ENCODE assay signal across 10 mouse cellular contexts in the genomic region with DNA sequence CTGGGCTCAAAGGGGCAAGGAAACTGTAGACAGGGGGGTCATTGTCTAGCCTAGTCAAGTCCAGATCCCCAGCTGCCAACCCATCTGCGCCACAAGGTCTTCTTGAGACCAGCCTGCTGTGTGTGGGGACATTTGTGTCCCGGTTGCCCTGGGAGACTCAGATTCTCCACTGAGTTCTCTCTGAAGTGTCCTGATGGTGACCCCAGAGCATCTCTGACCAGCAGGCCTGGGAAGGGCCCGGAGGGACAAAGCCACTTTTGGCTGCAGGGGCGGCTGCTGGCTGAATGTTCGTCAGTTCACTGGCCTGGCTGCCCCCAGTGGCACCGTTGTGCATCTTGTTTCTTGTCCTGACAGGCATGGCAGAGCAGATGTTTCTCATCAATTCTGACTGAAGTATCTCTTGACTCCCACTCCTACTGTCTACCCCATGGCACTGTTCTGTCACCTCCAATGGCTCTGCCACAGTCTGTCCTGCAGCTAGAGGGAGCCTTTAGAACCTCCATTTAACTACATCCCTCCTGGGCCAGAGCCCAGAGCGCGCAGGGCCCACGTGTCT. TPM values are rescaled to one million over a fixed set of nuclear protein-coding genes. Genes with fewer than 3 reads are reported as not detected.
DNase-seq lines count a peak whose midpoint lies in the region; ATAC-seq and TF ChIP-seq lines count a peak whose summit lies in the region.
"Had no signal": no experiment of that assay in that cellular context is flagged by ENCODE, and none has a peak within 500 bp of the region (broad histone marks: within the 10 kb centered on the region; RNA-seq: fewer than 3 reads in every experiment).

No protein-coding gene starts in this region.

- peak; percentile 35 for TF ChIP-seq CTCF in forebrain, postnatal 0 days (IDR thresholded peaks at IDR 0.05; ENCODE audit: low read depth)
- peak; percentile 41 for TF ChIP-seq CTCF in left cerebral cortex, adult 2 months (IDR thresholded peaks at IDR 0.05)

- H3K36me3 ChIP-seq in forebrain, postnatal 0 days (ENCODE audit: insufficient read depth) = no peaks in the 10 kb centered on the region
- no peaks in the 10 kb centered on the region for H3K36me3 ChIP-seq in forebrain, embryonic 15.5 days
- no peaks in the 10 kb centered on the region for H3K36me3 ChIP-seq in intestine, embryonic 15.5 days
- H3K36me3 ChIP-seq: liver, embryonic 15.5 days had no signal

- intact Hi-C loops in left cerebral cortex, adult 2 months (cut with DNase I) = no loop called here
- intact Hi-C loops in left cerebral cortex, postnatal 36 days (cut with DNase I) = no loop called here

- H3K9me3 ChIP-seq in forebrain, postnatal 0 days (ENCODE audit: low read length) = no peaks in the 10 kb centered on the region
- H3K9me3 ChIP-seq in forebrain, embryonic 15.5 days = no peaks in the 10 kb centered on the region
- no peaks in the 10 kb centered on the region for H3K9me3 ChIP-seq in intestine, embryonic 15.5 days
- H3K9me3 ChIP-seq: liver, embryonic 15.5 days had no signal

- DNase-seq in forebrain, postnatal 0 days = no peak
- no peak for DNase-seq in left cerebral cortex, adult 2 months (ENCODE audit: extremely low spot score in 1 of 2, low spot score in 2 of 2)
- DNase-seq in left cerebral cortex, postnatal 36 days (ENCODE audit: low spot score in 2 of 2) = no peak
- peak; percentile 56 for DNase-seq in Muller cell, postnatal 12 days (ENCODE audit: inconsistent ontology term)
- DNase-seq in spleen, postnatal 4 days (ENCODE audit: low spot score in 2 of 2) = no peak
- DNase-seq in layer of hippocampus, postnatal 36 days = no peak
- DNase-seq: cerebellum, adult 9-10 months had no signal

- H3K4me2 ChIP-seq in forebrain, postnatal 0 days (ENCODE audit: low read depth) = no peak overlapping the region
- H3K4me2 ChIP-seq in forebrain, embryonic 15.5 days (replicated peaks) = no peak overlapping the region
- H3K4me2 ChIP-seq in intestine, embryonic 15.5 days (replicated peaks) = no peak overlapping the region
- H3K4me2 ChIP-seq: liver, embryonic 15.5 days had no signal

- H3K4me3 ChIP-seq in forebrain, postnatal 0 days (ENCODE audit: low read depth, low read length) = no peak overlapping the region
- no peak overlapping the region for H3K4me3 ChIP-seq in forebrain, embryonic 15.5 days
- no peak overlapping the region for H3K4me3 ChIP-seq in left cerebral cortex, adult 2 months
- no peak overlapping the region for H3K4me3 ChIP-seq in intestine, embryonic 15.5 days (replicated peaks)
- H3K4me3 ChIP-seq: liver, embryonic 15.5 days had no signal

- peak; percentile 14 for ATAC-seq in forebrain, postnatal 0 days
- no peak for ATAC-seq in forebrain, embryonic 15.5 days (replicated peaks)
- peak; percentile 51 for ATAC-seq in intestine, embryonic 15.5 days

- H3K4me1 ChIP-seq in forebrain, postnatal 0 days (ENCODE audit: insufficient read depth) = no peaks in the 10 kb centered on the region
- no peaks in the 10 kb centered on the region for H3K4me1 ChIP-seq in forebrain, embryonic 15.5 days
- no peaks in the 10 kb centered on the region for H3K4me1 ChIP-seq in intestine, embryonic 15.5 days (replicated peaks)
- H3K4me1 ChIP-seq: liver, embryonic 15.5 days had no signal

- no peak overlapping the region for H3K9ac ChIP-seq in forebrain, postnatal 0 days
- no peak overlapping the region for H3K9ac ChIP-seq in forebrain, embryonic 15.5 days (replicated peaks)
- H3K9ac ChIP-seq in intestine, embryonic 15.5 days = no peak overlapping the region
- H3K9ac ChIP-seq: liver, embryonic 15.5 days had no signal

- no peaks in the 10 kb centered on the region for H3K27me3 ChIP-seq in forebrain, postnatal 0 days (ENCODE audit: insufficient read depth, low read length)
- no peaks in the 10 kb centered on the region for H3K27me3 ChIP-seq in forebrain, embryonic 15.5 days
- no peaks in the 10 kb centered on the region for H3K27me3 ChIP-seq in intestine, embryonic 15.5 days (replicated peaks)
- H3K27me3 ChIP-seq: liver, embryonic 15.5 days had no signal

- no peak overlapping the region for H3K27ac ChIP-seq in forebrain, postnatal 0 days (ENCODE audit: low read depth, low read length)
- H3K27ac ChIP-seq in forebrain, embryonic 15.5 days (replicated peaks) = no peak overlapping the region
- H3K27ac ChIP-seq in left cerebral cortex, adult 2 months = no peak overlapping the region
- H3K27ac ChIP-seq in intestine, embryonic 15.5 days = no peak overlapping the region
- H3K27ac ChIP-seq: liver, embryonic 15.5 days had no signal

- 71% methylated on average over 9 of the region's 9 CpGs for WGBS in forebrain, postnatal 0 days
- 76% methylated on average over 9 of the region's 9 CpGs for WGBS in forebrain, embryonic 15.5 days
- WGBS in intestine, embryonic 15.5 days = 64% methylated on average over 9 of the region's 9 CpGs

RNA-seq across cellular contexts. Expression of a gene that starts 9.5 kb away (rescaled TPM):
- 6.4 and 11.1 TPM in 2 replicates for total RNA-seq in forebrain, postnatal 0 days (2014; rRNA removed)
- polyA plus RNA-seq in forebrain, postnatal 0 days (2015; fragmentation: Nextera tagmentation; extraction: Ambion mirVana) = 2.4 and 3.1 TPM in 2 replicates
- polyA plus RNA-seq in forebrain, embryonic 15.5 days (2015; fragmentation: Nextera tagmentation; extraction: Ambion mirVana) = 3.6 TPM in 2 replicates
- 10 to 100 TPM; 52.3 to 52.6 TPM for total RNA-seq in left cerebral cortex, adult 2 months (2021)
- total RNA-seq in left cerebral cortex, postnatal 36 days (2021) = 10 to 100 TPM; 40.5 to 46.5 TPM
- polyA plus RNA-seq in intestine, embryonic 15.5 days (2015; fragmentation: Nextera tagmentation; extraction: Ambion mirVana) = 3.9 and 4.6 TPM in 2 replicates
- 10 to 100 TPM; 40.4 to 44.8 TPM for total RNA-seq in layer of hippocampus, postnatal 36 days (2021)

RNA-seq across cellular contexts. Expression of a gene that starts 53.3 kb away (rescaled TPM):
- total RNA-seq in forebrain, postnatal 0 days (2014; rRNA removed) = 13.2 and 17.8 TPM in 2 replicates
- 4.6 and 7.6 TPM in 2 replicates for polyA plus RNA-seq in forebrain, postnatal 0 days (2015; fragmentation: Nextera tagmentation; extraction: Ambion mirVana)
- polyA plus RNA-seq in forebrain, embryonic 15.5 days (2015; fragmentation: Nextera tagmentation; extraction: Ambion mirVana) = 3.0 and 3.3 TPM in 2 replicates
- total RNA-seq in left cerebral cortex, adult 2 months (2021) = 10 to 100 TPM; 32.7 to 41.7 TPM
- 10 to 100 TPM; 31.3 to 32.4 TPM for total RNA-seq in left cerebral cortex, postnatal 36 days (2021)
- polyA plus RNA-seq in intestine, embryonic 15.5 days (2015; fragmentation: Nextera tagmentation; extraction: Ambion mirVana) = 7.2 and 8.3 TPM in 2 replicates
- 10 to 100 TPM; 27.3 to 27.6 TPM for total RNA-seq in layer of hippocampus, postnatal 36 days (2021)
